Mouse (Mus musculus) neural tube, embryonic 15.5 days (tissue): ENCODE results near the gene Susd3. TPM values are rescaled to one million over a fixed set of nuclear protein-coding genes. Genes with fewer than 3 reads are reported as not detected.

Source experiments
- ATAC-seq: fragments of 200-750 bp; cut with Nextera tagmentation; 2 replicates; pipeline ENCODE4 v1.8.0; 2017; ENCODE audit warnings: mild to moderate bottlenecking, moderate TSS enrichment, moderate library complexity; ENCODE audit not compliant: low FRiP score
- H3K27ac ChIP-seq: fragments of 300-500 bp; sonication (generic); replicated peaks from 2 replicates; pipeline ENCODE4 v1.5.1; 2015; ENCODE audit warnings: mild to moderate bottlenecking, inconsistent platforms
- H3K27me3 ChIP-seq: fragments of 300-500 bp; sonication (generic); replicated peaks from 2 replicates; pipeline ENCODE4 v1.6.1; 2015; ENCODE audit warnings: inconsistent platforms
- H3K36me3 ChIP-seq: fragments of 300-500 bp; sonication (generic); 2 replicates; pipeline ENCODE4 v1.6.1; 2015; ENCODE audit warnings: inconsistent platforms
- H3K4me1 ChIP-seq: fragments of 300-500 bp; sonication (generic); 2 replicates; pipeline ENCODE4 v1.6.1; 2015; ENCODE audit warnings: inconsistent platforms
- H3K4me2 ChIP-seq: fragments of 300-500 bp; sonication (generic); 2 replicates; pipeline ENCODE4 v1.6.1; 2015; ENCODE audit warnings: inconsistent platforms, mild to moderate bottlenecking, moderate library complexity
- H3K4me3 ChIP-seq: fragments of 300-500 bp; sonication (generic); replicated peaks from 2 replicates; pipeline ENCODE4 v1.5.1; 2015; ENCODE audit warnings: mild to moderate bottlenecking, inconsistent platforms
- H3K9ac ChIP-seq: fragments of 300-500 bp; sonication (generic); replicated peaks from 2 replicates; pipeline ENCODE4 v1.6.1; 2015; ENCODE audit warnings: mild to moderate bottlenecking, inconsistent platforms
- H3K9me3 ChIP-seq: fragments of 300-500 bp; sonication (generic); replicated peaks from 2 replicates; pipeline ENCODE4 v1.6.1; 2016; ENCODE audit warnings: inconsistent platforms
- WGBS: fragments of 180-500 bp; shearing (Covaris S2); methylation state at CpG from one replicate; pipeline ENCODE4 v1.1.7; 2015; ENCODE audit warnings: mixed read lengths; 5-methylcytosine and 5-hydroxymethylcytosine counted together
- polyA plus RNA-seq: library from polyadenylated mRNA; unstranded; fragments of >200 nt; fragmentation: Nextera tagmentation; extraction: Ambion mirVana; gene quantifications from 2 replicates; pipeline ENCODE4 v1.2.1, GENCODE M21; 2015

Susd3 gene
- polyA plus RNA-seq, 1 experiment from 2014 or later: 0.95 TPM

GRCm38 (mm10) chr13:49219367-49219766 is 29.1 kb downstream of the Susd3 start:
- H3K4me1 ChIP-seq: peaks cover 18% of the 10 kb centered on the region
- H3K9ac ChIP-seq: no peak overlapping the region
- no peak overlapping the region for H3K4me2 ChIP-seq
- H3K27me3 ChIP-seq: peaks cover 6% of the 10 kb centered on the region; the same call in 1 of the 2 replicates
- ATAC-seq: no peak
- WGBS: 89% methylated on average over 4 of the region's 4 CpGs
- H3K36me3 ChIP-seq: no peaks in the 10 kb centered on the region
- no peaks in the 10 kb centered on the region for H3K9me3 ChIP-seq
- no peak overlapping the region for H3K4me3 ChIP-seq
- H3K27ac ChIP-seq: no peak overlapping the region

GRCm38 (mm10) chr13:49218651-49219050 is 29.9 kb downstream of the Susd3 start:
- H3K9me3 ChIP-seq: no peaks in the 10 kb centered on the region
- ATAC-seq: no peak
- H3K36me3 ChIP-seq: no peaks in the 10 kb centered on the region
- H3K4me1 ChIP-seq: peaks cover 25% of the 10 kb centered on the region
- 34% methylated on average over 3 of the region's 3 CpGs for WGBS
- H3K4me3 ChIP-seq: no peak overlapping the region
- H3K27me3 ChIP-seq: peaks cover 6% of the 10 kb centered on the region; the same call in 1 of the 2 replicates
- no peak overlapping the region for H3K9ac ChIP-seq
- H3K27ac ChIP-seq: no peak overlapping the region
- H3K4me2 ChIP-seq: no peak overlapping the region

GRCm38 (mm10) chr13:49216808-49217561 is 31.5 kb downstream of the Susd3 start:
- 67% methylated on average over 9 of the region's 9 CpGs for WGBS
- ATAC-seq: no peak

GRCm38 (mm10) chr13:49216220-49216552 is 32.3 kb downstream of the Susd3 start:
- Histone ChIP-seq H3K27ac (peak overlapping the region; percentile 49; the same call in 1 of the 2 replicates), H3K4me1 (peaks cover 44% of the 10 kb centered on the region), H3K36me3 (no peaks in the 10 kb centered on the region), H3K9ac (peak overlapping the region; percentile 66; the same call in 1 of the 2 replicates), H3K4me3 (peak overlapping the region; percentile 82), H3K9me3 (no peaks in the 10 kb centered on the region), H3K27me3 (peaks cover 6% of the 10 kb centered on the region; the same call in 1 of the 2 replicates), H3K4me2 (peak overlapping the region; percentile 76)
- WGBS: 2% methylated on average over 17 of the region's 17 CpGs
- ATAC-seq: no peak; the same call in 1 of the 2 replicates

More at GRCm38 (mm10) chr13:49216808-49217561, 31.5 kb downstream of the Susd3 start:
- Histone ChIP-seq H3K9me3 (no peaks in the 10 kb centered on the region), H3K4me2 (peak overlapping the region; percentile 76; the same call in 1 of the 2 replicates), H3K4me1 (peaks cover 36% of the 10 kb centered on the region), H3K36me3 (no peaks in the 10 kb centered on the region), H3K27ac (no peak overlapping the region), H3K9ac (no peak overlapping the region), H3K4me3 (no peak overlapping the region), H3K27me3 (peaks cover 6% of the 10 kb centered on the region; the same call in 1 of the 2 replicates)

- peak; percentile 90 for ATAC-seq
- WGBS: under 1% methylated on average over 66 of the region's 78 CpGs
Measured at GRCm38 (mm10) chr13:49215504-49216219, 32.8 kb downstream of the Susd3 start, which contains the start of gene Card19. TSS of gene Card19 (minus strand) at chr13:49216037.

GRCm38 (mm10) chr13:49215128-49215503 is 33.4 kb downstream of the Susd3 start:
- Histone ChIP-seq H3K36me3 (no peaks in the 10 kb centered on the region), H3K4me2 (peak overlapping the region; percentile 76), H3K9ac (peak overlapping the region; percentile 66), H3K4me1 (peaks cover 50% of the 10 kb centered on the region), H3K27ac (peak overlapping the region; percentile 66; the same call in 1 of the 2 replicates), H3K27me3 (peaks cover 6% of the 10 kb centered on the region; the same call in 1 of the 2 replicates), H3K4me3 (peak overlapping the region; percentile 82), H3K9me3 (no peaks in the 10 kb centered on the region)
- WGBS: 12% methylated on average over 5 of the region's 5 CpGs
- no peak for ATAC-seq

More at GRCm38 (mm10) chr13:49215504-49216219, 32.8 kb downstream of the Susd3 start, which contains the start of gene Card19:
- Histone ChIP-seq H3K4me3 (peak within 1 kb of the TSS; percentile 82), H3K4me2 (peak within 1 kb of the TSS; percentile 76), H3K27ac (peak within 1 kb of the TSS; percentile 66), H3K9ac (peak within 1 kb of the TSS; percentile 66), H3K27me3 (peaks cover 6% of the 10 kb centered on the region; the same call in 1 of the 2 replicates), H3K36me3 (no peaks in the 10 kb centered on the region), H3K9me3 (no peaks in the 10 kb centered on the region), H3K4me1 (peaks cover 49% of the 10 kb centered on the region)

- Histone ChIP-seq H3K9me3 (no peaks in the 10 kb centered on the region), H3K27me3 (peaks cover 6% of the 10 kb centered on the region; the same call in 1 of the 2 replicates), H3K9ac (0 out of 2 replicates have a peak overlapping the region, but pooled peaks have one; percentile 66), H3K36me3 (no peaks in the 10 kb centered on the region), H3K4me3 (peak overlapping the region; percentile 82), H3K4me1 (peaks cover 50% of the 10 kb centered on the region), H3K27ac (peak overlapping the region; percentile 2; the same call in 1 of the 2 replicates), H3K4me2 (peak overlapping the region; percentile 76)
- no peak for ATAC-seq
- 54% methylated on average over 3 of the region's 3 CpGs for WGBS
Measured at GRCm38 (mm10) chr13:49214454-49214853, 34.1 kb downstream of the Susd3 start.

- ATAC-seq: no peak
- 43% methylated on average over 4 of the region's 4 CpGs for WGBS
- H3K36me3 ChIP-seq: no peaks in the 10 kb centered on the region
- peaks cover 50% of the 10 kb centered on the region for H3K4me1 ChIP-seq
- no peak overlapping the region for H3K4me2 ChIP-seq
- no peak overlapping the region for H3K4me3 ChIP-seq
- peaks cover 6% of the 10 kb centered on the region; the same call in 1 of the 2 replicates for H3K27me3 ChIP-seq
- H3K27ac ChIP-seq: peak overlapping the region; percentile 60
- no peak overlapping the region for H3K9ac ChIP-seq
- H3K9me3 ChIP-seq: no peaks in the 10 kb centered on the region
Measured at GRCm38 (mm10) chr13:49213531-49213932, 35.0 kb downstream of the Susd3 start.

- Histone ChIP-seq H3K4me1 (peaks cover 50% of the 10 kb centered on the region), H3K27me3 (peaks cover 6% of the 10 kb centered on the region; the same call in 1 of the 2 replicates), H3K4me3 (no peak overlapping the region), H3K9me3 (no peaks in the 10 kb centered on the region), H3K9ac (no peak overlapping the region), H3K4me2 (no peak overlapping the region), H3K36me3 (no peaks in the 10 kb centered on the region), H3K27ac (peak overlapping the region; percentile 60; the same call in 1 of the 2 replicates)
- 84% methylated on average over 4 of the region's 4 CpGs for WGBS
- ATAC-seq: no peak
Measured at GRCm38 (mm10) chr13:49212711-49213500, 35.6 kb downstream of the Susd3 start.

GRCm38 (mm10) chr13:49209306-49209705 is 39.2 kb downstream of the Susd3 start:
- no peaks in the 10 kb centered on the region for H3K36me3 ChIP-seq
- H3K4me1 ChIP-seq: peaks cover 36% of the 10 kb centered on the region
- no peak overlapping the region for H3K27ac ChIP-seq
- H3K9me3 ChIP-seq: no peaks in the 10 kb centered on the region
- H3K27me3 ChIP-seq: no peaks in the 10 kb centered on the region
- no peak overlapping the region for H3K4me3 ChIP-seq
- H3K4me2 ChIP-seq: no peak overlapping the region
- 69% methylated on average over 7 of the region's 7 CpGs for WGBS
- no peak for ATAC-seq
- no peak overlapping the region for H3K9ac ChIP-seq

GRCm38 (mm10) chr13:49206341-49206740 is 42.2 kb downstream of the Susd3 start:
- no peak overlapping the region for H3K4me3 ChIP-seq
- no peak overlapping the region for H3K27ac ChIP-seq
- WGBS: 92% methylated on average over 2 of the region's 2 CpGs
- H3K27me3 ChIP-seq: no peaks in the 10 kb centered on the region
- no peaks in the 10 kb centered on the region; the same call in 1 of the 2 replicates for H3K36me3 ChIP-seq
- ATAC-seq: no peak
- H3K4me2 ChIP-seq: no peak overlapping the region
- H3K9ac ChIP-seq: no peak overlapping the region
- H3K4me1 ChIP-seq: peaks cover 13% of the 10 kb centered on the region
- no peaks in the 10 kb centered on the region for H3K9me3 ChIP-seq
